Mouse (Mus musculus) kidney, adult 11 months (tissue): Measurements from ENCODE around the gene Gpatch2.
A peak's percentile ranks its signal among the peaks of the same experiment; 100 is the strongest.

Experiments
- DNase-seq: peaks from one replicate; pipeline ENCODE4 v3.0.0; 2022

The Gpatch2 gene

DNA sequence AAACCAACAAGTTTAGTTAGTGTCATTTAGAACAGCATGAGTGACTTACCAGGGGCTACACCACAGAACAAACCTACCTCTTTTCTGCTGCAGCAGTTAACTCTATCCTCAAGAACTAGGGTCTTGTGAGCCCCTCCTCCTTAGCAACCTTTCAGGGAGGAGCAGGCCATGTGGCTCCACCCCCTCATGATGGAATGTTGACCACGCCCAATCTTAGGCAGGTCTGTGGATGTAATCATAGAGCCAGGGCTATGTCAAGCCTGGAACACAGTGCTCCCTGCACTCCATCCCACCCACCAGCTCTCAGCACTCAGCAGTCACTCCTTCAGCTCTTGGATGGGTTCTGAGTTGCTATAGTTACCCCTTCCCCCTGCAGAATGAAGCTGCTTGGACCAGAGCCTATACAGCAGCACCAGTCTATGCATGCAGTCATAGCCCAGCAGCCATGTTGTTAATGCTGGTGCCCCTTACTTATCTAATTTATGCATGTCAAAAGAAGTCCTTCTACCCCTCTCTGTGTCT lies 35.5 kb downstream of the Gpatch2 start:
- no peak for DNase-seq

DNA sequence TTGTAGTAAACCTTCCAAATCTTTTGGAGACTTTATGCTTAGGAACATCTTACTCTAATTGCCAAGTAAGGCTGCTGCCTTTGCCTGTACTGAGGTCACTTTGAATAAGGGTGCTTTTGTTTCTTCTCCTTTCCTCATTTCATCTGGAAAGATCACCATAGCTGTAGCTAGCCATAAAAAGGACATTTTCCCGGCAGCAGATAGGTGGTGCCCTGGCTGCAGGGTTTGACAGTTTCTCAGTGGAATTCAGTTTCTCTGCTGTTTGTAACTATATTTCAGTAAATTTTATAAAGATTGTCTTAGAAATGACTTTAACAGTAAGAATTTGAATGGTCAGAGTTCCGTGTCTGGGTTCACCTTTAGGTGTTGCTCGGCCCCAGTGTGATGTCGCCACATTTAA lies 43.4 kb downstream of the Gpatch2 start:
- DNase-seq: no peak

DNA sequence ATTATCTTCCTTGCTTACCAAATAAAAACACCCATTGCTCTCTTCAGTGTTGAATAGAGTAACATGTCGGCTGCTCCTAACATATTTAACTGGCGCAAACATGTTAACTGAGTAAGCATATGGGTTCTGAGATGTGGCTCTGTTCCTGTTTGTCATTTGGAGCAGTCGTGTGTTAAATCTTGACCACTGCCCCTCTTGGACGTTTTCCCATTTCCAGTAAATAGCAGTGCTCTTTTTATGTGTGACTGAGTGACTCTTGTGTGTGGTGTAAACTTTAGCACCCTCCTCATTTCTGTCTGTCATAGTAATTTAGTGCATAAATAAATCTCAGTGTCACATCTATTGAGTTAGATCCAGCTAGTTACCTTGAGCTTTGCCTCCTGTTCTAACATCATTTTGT lies 52.3 kb downstream of the Gpatch2 start:
- peak; percentile 16 for DNase-seq

DNA sequence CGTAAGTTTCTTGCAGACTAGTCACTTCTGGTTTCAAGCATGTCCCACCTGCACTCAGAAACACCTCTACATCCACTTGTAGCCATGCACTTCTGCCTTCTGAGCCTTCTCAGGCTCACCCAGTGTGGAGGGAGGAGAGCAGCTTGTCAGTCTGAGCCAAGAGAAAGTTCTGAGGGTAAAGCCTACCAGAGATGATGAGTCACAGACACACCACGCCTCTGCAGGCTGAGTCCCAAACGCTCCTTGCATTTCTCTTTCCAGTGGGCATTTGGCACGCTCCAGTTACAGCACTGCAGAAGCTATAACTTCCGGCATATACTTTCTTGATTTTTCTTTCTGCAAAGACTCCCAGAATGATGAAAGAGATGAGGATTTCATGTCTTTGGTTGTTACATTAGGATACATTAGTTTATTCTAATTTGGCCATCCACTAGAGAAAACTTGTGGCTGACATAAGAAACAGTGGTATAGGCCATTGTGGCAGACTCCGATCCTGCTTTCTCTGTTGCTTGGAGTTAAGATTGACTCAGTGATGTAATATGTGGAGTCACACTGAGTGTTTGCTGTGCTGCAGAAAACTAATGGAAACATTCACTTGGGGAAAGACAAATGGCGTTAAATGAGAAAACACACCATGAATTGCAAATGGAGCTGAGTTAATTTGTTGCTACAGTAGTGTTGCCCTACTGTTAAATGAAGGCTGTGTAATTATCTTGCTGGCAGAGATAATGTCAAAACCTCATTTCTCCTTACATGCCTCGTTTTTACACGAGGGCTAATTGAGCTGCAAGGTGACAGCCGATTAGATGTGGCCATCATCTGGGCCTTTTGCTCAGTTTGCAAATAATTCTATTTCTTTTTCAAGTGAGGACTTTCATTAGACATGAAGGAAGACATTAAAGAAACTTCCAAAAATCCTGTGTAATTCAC lies 55.3 kb downstream of the Gpatch2 start:
- DNase-seq: no peak

DNA sequence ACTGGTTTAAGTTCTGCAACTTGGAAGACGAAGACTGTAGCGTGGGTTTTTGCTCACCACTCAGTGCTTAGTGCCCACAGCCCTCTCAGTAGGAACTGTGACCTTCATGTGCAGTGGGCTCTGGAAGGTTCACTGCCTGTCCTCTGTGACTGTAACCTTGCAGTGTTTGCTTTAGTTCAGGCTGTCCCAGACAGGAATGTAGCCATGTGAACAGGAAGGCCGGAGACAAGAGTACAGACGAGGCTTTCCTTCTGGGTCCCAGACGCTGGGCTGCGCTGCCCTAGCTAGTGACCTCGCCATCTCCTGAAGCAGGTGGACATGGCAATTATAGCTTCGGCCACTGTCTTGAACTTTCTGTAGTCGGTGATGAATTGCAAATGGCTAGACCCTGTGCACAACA lies 62.0 kb downstream of the Gpatch2 start:
- DNase-seq: no peak

DNA sequence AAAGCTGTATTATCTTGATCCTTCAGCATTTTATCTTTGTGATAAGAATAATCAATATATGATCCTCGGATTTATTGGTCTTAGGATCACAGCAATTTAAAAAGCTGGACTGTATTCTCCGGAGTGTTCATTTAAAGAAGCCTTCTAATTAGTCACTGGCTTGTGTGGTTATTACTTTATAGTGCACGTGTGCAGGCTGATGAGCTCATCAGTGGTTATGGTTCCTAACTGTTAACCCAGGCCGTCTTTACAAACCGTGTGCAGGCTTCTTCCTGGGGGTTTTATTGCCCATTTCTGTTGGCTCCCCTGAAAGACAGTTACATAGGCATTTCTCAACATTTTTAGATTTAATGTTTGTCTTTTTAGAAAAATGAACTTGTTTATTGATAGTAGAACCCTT lies 63.2 kb downstream of the Gpatch2 start:
- no peak for DNase-seq

DNA sequence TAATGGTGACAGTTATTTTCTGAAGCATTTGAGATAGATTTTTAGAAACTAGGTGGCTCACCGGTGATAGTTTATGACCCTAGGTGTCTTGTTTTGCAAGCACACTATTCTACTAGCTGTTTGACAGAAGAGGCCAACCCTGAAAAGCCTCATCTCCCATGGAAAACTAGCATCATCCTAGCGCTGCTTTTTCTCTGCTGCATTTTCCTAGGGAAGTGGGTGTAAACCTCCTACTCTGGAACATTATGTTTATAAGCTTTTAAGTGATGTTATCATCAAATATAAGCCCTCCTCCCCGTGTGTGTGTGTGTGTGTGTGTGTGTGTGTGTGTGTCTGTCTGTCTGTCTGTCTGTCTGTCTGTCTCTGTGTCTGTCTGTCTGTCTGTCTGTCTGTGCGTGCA lies 64.5 kb downstream of the Gpatch2 start:
- no peak for DNase-seq

DNA sequence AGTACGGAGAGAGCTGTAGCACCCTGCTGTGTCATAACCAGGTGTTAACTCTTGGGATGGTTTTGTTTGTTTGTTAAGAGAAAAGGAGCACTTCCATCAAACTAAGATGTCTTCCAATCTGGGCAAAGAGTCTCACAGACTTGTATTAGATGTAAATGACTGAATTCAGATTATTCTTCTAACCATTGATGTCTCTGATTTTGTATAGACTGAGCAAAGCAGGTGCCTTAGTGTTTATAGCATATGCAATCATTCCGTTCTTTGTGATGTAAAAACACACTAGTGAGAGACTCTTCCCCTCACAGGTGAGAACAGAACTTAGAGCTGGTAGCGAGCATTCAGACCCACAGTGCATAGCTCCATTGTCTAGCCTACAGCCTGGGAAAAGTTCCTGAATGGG lies 67.0 kb downstream of the Gpatch2 start:
- DNase-seq: no peak

DNA sequence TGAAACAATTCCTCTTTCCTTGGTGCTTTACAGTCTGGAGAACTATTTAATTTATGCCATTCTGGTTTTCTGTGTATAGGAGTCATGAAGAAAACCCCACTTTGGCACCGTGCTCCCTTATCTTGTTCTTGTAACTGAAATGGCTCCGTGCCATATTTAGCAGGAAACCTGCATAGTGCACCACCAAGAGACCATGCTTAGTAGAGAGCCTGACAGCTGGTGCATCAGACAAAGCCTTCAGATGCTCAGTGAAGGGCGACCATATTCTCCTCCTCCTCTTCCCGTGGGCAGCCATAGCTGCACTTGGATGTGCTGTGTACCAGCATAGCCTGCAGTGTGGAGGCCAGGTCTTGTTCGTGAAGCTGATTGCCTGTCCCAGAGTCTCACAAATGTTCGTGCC lies 67.5 kb downstream of the Gpatch2 start:
- DNase-seq: no peak

DNA sequence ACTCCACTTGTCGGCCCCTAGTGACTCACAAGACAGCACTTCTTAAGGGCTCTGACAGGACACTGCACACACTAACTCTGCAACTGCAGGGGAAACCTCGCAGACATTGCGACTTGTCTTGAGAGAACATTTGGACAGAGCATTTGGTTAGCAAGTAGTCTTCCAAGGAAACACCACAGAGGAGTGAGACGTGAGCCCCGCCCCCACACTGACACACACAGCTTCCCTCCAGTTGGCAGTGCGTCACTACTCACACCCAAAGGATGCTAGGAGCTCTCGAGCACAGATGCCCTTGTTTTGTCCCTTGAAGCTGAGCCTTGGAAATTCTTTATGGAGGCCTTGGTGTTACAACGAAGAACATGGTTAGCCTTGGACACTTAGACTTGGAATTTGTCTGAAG lies 70.4 kb downstream of the Gpatch2 start:
- no peak for DNase-seq

DNA sequence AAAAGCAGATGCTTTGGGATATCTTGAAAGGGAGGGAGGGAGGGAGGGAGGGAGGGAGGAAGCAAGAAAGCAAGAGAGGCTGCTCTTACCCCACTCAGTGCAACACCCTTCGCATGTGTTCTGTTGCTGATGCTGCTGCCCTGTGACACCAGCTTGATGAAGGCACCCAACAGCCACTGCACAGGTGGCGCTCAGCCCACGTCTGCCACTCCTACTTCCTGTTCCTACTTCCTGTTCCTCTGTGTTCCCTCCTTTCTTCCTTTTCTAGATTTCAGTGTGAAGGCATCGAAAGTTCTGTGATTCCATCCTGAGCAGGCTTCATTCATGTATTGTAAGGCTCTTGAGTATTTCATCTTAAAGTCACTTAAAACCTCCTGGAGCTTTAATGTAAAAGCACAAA lies 71.1 kb downstream of the Gpatch2 start:
- DNase-seq: no peak

DNA sequence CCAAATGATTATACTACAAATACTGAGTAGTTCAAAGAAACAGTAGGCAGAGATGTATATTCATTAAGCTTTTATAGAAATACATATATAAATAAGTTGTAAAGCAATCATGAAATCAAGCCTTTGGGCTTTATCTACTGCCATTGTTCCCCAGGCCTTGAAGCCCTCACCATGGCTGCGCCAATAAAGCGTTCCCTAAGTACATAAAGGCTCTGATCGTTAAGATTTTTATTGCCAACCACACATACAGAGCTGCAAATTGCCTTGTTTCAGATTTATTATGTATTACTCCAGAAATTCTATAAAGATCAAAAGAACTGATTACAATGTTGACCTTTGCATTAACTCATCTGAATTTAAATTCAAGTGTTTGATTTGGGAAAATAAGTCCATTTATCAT lies 71.6 kb downstream of the Gpatch2 start:
- no peak for DNase-seq

DNA sequence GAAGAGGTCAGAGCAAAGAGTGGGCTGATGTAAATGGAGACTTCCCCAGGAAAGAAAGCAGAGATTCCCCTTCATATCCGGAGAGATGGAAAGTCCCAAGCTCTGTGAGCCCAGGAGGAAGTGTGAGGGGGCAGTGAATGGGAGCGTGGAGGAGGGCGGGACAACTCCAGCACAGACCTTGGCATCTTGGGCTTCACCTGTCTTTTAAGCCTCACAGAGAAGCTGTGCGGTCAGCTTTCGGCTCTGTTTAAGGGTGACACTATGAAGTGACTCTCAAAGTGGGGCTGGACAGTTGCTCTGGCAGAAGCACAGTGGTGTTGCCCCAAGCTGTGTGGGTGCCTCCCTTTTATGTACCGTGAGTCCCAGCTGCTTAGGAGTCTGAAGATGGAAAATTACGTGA lies 74.9 kb downstream of the Gpatch2 start:
- no peak for DNase-seq

DNA sequence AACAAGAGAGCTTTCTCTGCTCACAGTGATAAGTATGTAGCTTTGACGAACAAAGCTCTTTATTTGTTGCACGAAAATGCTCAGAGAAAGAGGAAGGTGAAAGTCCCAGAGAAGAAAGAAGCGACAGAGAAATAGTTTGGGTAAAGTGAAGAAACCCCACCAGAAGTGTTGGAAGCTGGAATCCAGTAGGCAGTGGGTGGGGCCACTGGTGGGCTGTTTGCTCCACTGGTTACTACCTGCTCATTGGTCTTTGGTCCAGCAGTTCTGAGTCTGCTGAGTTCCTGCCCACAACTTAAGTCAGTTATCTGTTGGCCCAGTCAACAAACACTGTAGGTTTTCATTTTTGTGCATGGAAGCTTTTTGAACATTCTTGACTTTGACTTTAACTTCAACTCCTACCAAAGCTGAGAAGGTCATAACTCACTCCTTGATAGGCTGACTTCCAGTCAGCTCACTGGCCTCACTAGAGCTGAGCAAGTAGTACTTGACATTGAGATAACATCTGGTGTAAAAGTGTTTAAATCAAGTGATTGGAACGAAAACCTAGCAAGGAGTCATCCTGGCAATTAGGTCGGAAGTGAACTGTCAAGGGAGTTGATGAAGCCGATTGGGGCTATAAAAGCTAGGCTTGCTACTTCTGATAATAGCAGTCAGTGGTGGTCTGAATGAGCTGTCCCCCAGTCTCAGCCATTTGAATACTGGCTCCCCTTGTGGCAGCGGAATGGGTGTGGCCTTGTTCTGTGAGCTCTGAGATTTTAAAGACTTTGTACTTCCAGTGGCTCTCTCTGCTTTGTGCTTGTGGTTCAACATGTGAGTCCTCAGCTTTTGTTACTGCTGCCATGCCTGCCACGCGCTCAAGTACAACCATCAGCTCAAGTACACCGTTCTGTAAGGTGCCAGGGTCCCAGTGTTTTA lies 76.4 kb downstream of the Gpatch2 start:
- DNase-seq: no peak

DNA sequence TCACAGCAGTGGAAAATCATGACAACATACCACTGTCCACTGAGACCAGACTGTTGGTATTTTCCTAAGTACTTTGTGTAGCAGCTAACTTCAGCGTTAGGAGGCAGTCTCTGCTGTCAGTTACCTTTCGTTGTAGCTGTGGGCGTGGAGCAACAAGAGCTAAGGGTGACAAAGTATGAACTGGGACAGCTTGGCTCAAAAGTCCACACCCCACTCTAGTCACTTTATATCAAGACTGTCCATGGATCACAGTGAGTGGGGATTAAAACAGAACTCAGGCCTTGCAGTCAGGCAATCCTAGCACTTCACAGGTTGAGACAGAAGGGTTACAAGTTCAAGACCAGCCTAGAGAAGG lies 77.1 kb downstream of the Gpatch2 start:
- DNase-seq: no peak

DNA sequence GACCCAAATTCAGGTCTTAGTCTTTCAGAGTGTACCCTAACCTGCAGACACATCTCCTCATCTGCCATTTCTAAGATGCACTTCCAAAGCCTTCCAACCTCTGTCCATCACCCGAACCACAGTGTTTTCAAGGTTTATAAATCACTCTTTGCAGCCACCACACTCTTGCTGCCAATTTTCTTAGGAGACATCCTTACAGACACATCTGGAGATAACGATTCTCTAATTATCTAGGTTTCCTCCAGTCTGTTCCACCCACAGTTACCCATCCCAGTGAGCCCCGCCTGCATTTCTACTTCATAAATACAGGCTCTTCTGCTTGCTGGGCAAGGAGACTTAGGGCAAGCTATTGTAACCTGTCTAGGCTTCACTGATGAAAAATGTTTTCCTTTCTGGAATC lies 77.9 kb downstream of the Gpatch2 start:
- DNase-seq: no peak

DNA sequence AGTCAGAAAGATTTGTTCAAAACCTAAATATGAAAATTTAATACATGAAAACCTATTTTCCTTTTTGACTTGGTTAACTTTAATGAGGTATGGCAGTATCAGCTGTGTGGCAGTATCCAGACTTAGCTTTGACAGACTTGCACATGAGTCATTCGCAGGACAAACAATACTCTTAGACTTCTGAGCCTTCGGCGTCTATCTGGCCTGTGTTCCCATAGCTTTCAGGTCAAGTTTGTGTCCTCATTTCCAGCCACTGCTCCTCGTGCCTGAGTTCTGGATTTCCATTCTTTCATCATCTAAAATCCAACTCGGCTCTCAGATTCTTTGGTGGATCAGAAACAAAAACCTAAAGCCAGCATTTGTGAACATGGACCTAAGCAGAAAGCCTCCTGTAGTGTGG lies 79.2 kb downstream of the Gpatch2 start:
- no peak for DNase-seq

DNA sequence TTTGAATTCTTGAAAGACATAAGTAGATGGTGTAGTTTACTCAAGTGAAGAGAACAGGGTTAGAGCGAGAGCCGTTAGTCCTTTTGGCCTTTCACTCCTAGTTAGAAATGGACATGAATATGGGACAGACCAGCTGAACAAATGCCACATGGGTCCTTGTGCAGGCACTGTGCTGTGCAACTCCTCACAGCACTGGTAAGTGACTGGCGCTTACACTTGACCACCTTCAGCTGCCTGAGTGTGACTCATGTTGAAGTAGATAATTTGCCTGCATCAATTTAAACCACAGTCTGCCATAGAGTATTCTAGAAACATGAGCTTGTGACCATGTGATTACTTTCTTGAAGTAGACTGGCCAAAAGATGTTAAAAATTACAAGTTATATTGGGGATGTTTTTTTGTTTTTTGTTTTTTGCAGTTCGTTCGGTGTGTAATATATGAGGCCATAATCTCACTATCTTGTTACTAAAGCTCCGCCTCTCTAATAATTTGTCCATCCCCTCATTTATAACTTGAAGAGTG lies 79.8 kb downstream of the Gpatch2 start:
- DNase-seq: no peak

DNA sequence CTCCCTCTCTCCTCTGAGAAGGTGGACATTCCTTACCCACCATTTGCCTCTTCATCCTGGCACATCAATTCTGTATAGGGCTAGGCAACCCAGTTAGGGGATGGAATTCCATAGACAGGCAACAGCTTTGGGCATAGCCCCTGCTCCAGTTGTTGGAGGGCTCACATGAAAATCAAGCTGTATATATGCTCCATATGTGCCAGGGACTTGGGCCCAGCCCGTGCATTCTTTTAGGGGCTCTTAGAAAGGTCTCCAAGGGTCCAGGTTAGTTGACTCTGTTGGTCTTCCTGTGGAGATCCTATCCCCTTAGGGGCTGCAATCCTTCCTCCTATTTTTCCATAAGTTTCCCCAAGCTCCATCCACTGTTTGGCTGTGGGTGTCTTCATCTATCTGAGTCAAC lies 80.4 kb downstream of the Gpatch2 start:
- DNase-seq: no peak

DNA sequence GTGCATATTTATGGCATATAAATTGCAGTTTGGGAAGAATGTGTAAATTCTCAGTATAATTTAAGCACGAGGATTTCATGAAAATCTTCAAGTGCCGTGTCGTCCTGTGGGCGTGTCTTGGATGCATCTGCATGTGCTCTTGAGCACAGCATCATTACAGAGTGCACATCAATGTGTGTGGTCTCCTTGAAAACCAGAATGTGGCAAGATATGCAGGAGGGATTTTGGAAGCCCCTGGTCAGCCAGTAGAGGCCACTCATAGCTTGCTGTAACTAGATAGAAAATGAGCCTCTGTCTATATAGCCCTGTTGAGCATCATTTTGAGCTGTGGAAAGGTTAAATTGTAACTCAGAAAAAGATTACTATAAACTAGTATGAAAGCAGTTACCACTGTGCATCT lies 83.9 kb downstream of the Gpatch2 start:
- DNase-seq: no peak

DNA sequence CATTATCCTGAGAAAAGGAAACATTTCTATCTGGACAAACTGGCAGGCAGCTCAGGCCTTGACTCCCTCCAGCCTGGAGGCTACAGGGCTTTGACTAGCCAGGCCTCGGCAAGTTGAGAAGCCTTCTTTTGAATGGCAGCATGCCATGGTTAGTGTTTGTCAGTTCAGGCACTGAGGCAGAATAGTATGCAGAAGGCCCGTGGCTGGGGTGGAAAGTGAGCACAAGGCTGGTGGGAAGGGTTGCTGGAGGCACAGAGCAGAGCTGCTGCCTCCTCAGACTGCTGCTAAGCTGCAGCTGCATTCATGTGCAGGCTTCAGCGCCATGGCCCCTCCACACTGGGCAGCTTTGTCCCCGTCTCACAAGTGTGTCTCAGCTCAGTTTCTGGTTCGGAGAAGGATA lies 85.3 kb downstream of the Gpatch2 start:
- peak; percentile 61 for DNase-seq

DNA sequence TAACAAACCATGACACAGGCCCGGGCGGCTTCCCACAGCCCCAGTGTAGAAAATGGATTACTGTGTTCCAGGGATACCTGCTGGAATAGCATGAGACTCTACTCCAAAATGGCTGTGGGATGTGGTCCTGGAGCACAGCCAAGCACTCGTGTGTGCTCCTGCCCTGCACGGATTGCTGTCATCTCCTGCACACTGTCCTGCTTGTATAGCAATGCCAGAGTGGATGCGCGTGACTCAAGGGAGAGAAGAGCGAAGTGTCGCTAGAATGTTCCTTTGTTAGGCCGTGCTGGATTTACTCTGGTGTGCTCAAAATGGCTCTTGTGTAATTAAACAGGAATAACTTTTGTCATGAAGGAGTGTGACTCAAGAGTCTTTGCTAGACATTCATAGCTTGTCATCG lies 87.9 kb downstream of the Gpatch2 start:
- DNase-seq: no peak

DNA sequence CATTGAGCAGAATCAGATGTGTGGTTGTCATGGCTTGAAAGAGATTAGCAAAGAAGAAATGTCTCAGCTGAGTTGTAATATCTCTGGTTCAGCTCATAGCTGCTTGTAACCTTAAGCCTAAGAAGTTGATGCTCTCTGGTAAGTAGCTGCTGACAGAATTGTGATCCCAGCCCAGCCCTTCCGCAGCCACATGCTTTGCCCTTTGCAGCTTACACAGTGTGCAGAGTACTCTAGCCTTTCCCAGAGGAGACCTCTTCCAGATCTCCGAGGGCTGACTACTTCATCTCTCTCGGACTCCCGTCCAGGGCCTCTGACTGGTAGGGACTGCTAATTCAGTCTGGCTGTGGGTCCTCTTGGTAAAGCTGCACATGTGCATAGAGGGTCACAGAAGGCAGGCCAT lies 92.0 kb downstream of the Gpatch2 start:
- no peak for DNase-seq

DNA sequence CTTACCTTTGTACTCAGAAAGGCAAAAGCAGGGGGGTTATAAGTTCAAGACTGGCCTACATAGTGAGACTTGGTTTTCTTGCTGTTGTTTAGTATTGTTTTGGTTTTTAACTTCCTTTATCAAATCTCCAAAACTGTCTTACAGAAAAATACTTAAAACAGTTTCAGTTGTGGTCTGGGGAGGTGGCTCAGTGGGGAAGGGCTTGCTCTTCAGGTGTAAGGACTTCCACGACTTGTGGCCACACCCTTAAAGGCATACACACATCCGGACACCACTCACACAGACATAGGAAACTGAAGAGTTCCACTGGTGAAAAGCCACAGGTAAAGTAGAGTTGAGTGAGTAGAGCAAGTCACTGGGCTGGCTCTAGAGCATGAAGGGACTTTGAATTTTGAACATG lies 93.2 kb downstream of the Gpatch2 start:
- no peak for DNase-seq
